Mouse (Mus musculus) ovary, postnatal 36 days (tissue): ENCODE measurements around the gene Kxd1.
A peak's percentile ranks its signal among the peaks of the same experiment; 100 is the strongest.

Source experiments
- DNase-seq: peaks from one replicate; pipeline ENCODE4 v3.0.0; 2022; ENCODE audit warnings: low spot score, mixed read lengths

Kxd1 gene

GRCm38 (mm10) chr8:70547762-70548161 lies 20.0 kb upstream of the Kxd1 start:
- DNase-seq, result no peak

GRCm38 (mm10) chr8:70546412-70546811 lies 18.7 kb upstream of the Kxd1 start:
- no peak for DNase-seq

GRCm38 (mm10) chr8:70544200-70544687 lies 16.5 kb upstream of the Kxd1 start:
- peak; percentile 45 for DNase-seq

GRCm38 (mm10) chr8:70541081-70541480 lies 13.3 kb upstream of the Kxd1 start:
- DNase-seq, result no peak

- no peak for DNase-seq
Measured at GRCm38 (mm10) chr8:70540507-70541071, 12.8 kb upstream of the Kxd1 start.

GRCm38 (mm10) chr8:70540013-70540506 lies 12.3 kb upstream of the Kxd1 start:
- no peak for DNase-seq

- peak; percentile 100 for DNase-seq
Measured at GRCm38 (mm10) chr8:70539077-70539813, 11.5 kb upstream of the Kxd1 start, which contains the start of gene Ell. Gene Ell, plus strand, starts transcription at chr8:70539457.

- peak; percentile 99 for DNase-seq
Measured at GRCm38 (mm10) chr8:70538633-70539076, 10.9 kb upstream of the Kxd1 start.

GRCm38 (mm10) chr8:70538024-70538579 lies 10.3 kb upstream of the Kxd1 start:
- peak; percentile 66 for DNase-seq

- no peak for DNase-seq
Measured at GRCm38 (mm10) chr8:70535701-70536100, 7.9 kb upstream of the Kxd1 start.

- no peak for DNase-seq
Measured at GRCm38 (mm10) chr8:70535221-70535620, 7.5 kb upstream of the Kxd1 start.

GRCm38 (mm10) chr8:70534281-70534680 lies 6.5 kb upstream of the Kxd1 start:
- no peak for DNase-seq

- no peak for DNase-seq
Measured at GRCm38 (mm10) chr8:70530314-70530713, 2.6 kb upstream of the Kxd1 start.

GRCm38 (mm10) chr8:70529741-70530161 lies 2.0 kb upstream of the Kxd1 start:
- DNase-seq, result no peak

GRCm38 (mm10) chr8:70529299-70529698 lies 1.5 kb upstream of the Kxd1 start:
- no peak for DNase-seq

- no peak for DNase-seq
Measured at GRCm38 (mm10) chr8:70528182-70528797, 534 bp upstream of the Kxd1 start.

- DNase-seq, result no peak
Measured at GRCm38 (mm10) chr8:70527111-70527511, 645 bp downstream of the Kxd1 start.

GRCm38 (mm10) chr8:70522592-70523403 lies 5.0 kb downstream of the Kxd1 start:
- DNase-seq, result peak; percentile 96

- DNase-seq, result no peak
Measured at GRCm38 (mm10) chr8:70519606-70520005, 8.2 kb downstream of the Kxd1 start.

GRCm38 (mm10) chr8:70519043-70519442 lies 8.7 kb downstream of the Kxd1 start:
- DNase-seq, result no peak

- no peak for DNase-seq
Measured at GRCm38 (mm10) chr8:70517940-70518643, 9.7 kb downstream of the Kxd1 start.
